Mouse (Mus musculus) embryonic facial prominence, embryonic 14.5 days (tissue): ENCODE measurements at regions not wholly inside any gene's neighbourhood (a gene's known extent, or its start where the extent isn't known, plus 50 kb on each side); places are given as distances from the start of the nearest gene placed in this dataset.
A peak's percentile ranks its signal among the peaks of the same experiment; 100 is the strongest.

Source experiments
- ATAC-seq: fragments of 200-750 bp; cut with Nextera tagmentation; 2 replicates; pipeline ENCODE4 v1.8.0; 2017; ENCODE audit warnings: low read depth, moderate number of reproducible peaks, moderate TSS enrichment
- DNase-seq: peaks from one replicate; pipeline ENCODE4 v3.0.0-alpha.2; 2015; ENCODE audit warnings: low spot score
- H3K27ac ChIP-seq: fragments of 300-500 bp; sonication (generic); replicated peaks from 2 replicates; pipeline ENCODE4 v1.5.1; 2014; ENCODE audit warnings: low read depth, mild to moderate bottlenecking, low read length, moderate library complexity
- H3K27me3 ChIP-seq: fragments of 300-500 bp; sonication (generic); replicated peaks from 2 replicates; pipeline ENCODE4 v1.6.1; 2014; ENCODE audit warnings: low read length; ENCODE audit not compliant: control insufficient read depth, insufficient read depth
- H3K36me3 ChIP-seq: fragments of 300-500 bp; sonication (generic); 2 replicates; pipeline ENCODE4 v1.6.1; 2014; ENCODE audit warnings: low read length, mixed read lengths; ENCODE audit not compliant: control insufficient read depth, insufficient read depth
- H3K4me1 ChIP-seq: fragments of 300-500 bp; sonication (generic); 2 replicates; pipeline ENCODE4 v1.6.1; 2014; ENCODE audit warnings: antibody characterized with exemption, low read length; ENCODE audit not compliant: control insufficient read depth, insufficient read depth
- H3K4me2 ChIP-seq: fragments of 300-500 bp; sonication (generic); 2 replicates; pipeline ENCODE4 v1.6.1; 2014; ENCODE audit warnings: low read depth, mild to moderate bottlenecking, low read length, moderate library complexity, mixed read lengths
- H3K4me3 ChIP-seq: fragments of 300-500 bp; sonication (generic); 2 replicates; pipeline ENCODE4 v1.5.1; 2014; ENCODE audit warnings: low read depth, mild to moderate bottlenecking, low read length
- H3K9ac ChIP-seq: fragments of 300-500 bp; sonication (generic); 2 replicates; pipeline ENCODE4 v1.6.1; 2014; ENCODE audit warnings: low read depth, mild to moderate bottlenecking, low read length, moderate library complexity, mixed read lengths
- H3K9me3 ChIP-seq: fragments of 300-500 bp; sonication (generic); 2 replicates; pipeline ENCODE4 v1.6.1; 2016; ENCODE audit warnings: low read length; ENCODE audit not compliant: control insufficient read depth
- WGBS: fragments of 180-500 bp; shearing (Covaris S2); extraction: QIAGEN DNeasy Blood & Tissue Kit; methylation state at CpG from one replicate; pipeline ENCODE4 v1.1.7; 2014; 5-methylcytosine and 5-hydroxymethylcytosine counted together

- Histone ChIP-seq H3K4me3 (no peak overlapping the region), H3K36me3 (no peaks in the 10 kb centered on the region), H3K27ac (no peak overlapping the region), H3K4me2 (no peak overlapping the region), H3K4me1 (no peaks in the 10 kb centered on the region), H3K9me3 (no peaks in the 10 kb centered on the region), H3K9ac (no peak overlapping the region), H3K27me3 (no peaks in the 10 kb centered on the region)
- 45% methylated on average over 2 of the region's 2 CpGs for WGBS
- DNase-seq (peak; percentile 7), ATAC-seq (no peak)
Observed at GRCm38 (mm10) chr7:63020042-63020441, 192.3 kb downstream of the Chrna7 start.

GRCm38 (mm10) chr7:63018859-63019575 is 193.4 kb downstream of the Chrna7 start:
- Histone ChIP-seq H3K4me3 (no peak overlapping the region), H3K4me2 (no peak overlapping the region), H3K27me3 (no peaks in the 10 kb centered on the region), H3K36me3 (no peaks in the 10 kb centered on the region), H3K9ac (no peak overlapping the region), H3K27ac (no peak overlapping the region), H3K9me3 (no peaks in the 10 kb centered on the region), H3K4me1 (no peaks in the 10 kb centered on the region)
- ATAC-seq = no peak
- DNase-seq = peak; percentile 18
- 35% methylated on average over 2 of the region's 2 CpGs for WGBS

GRCm38 (mm10) chr7:62981109-62981508 is 157.6 kb upstream of the A26c2 start:
- H3K4me2 ChIP-seq = no peak overlapping the region
- no peaks in the 10 kb centered on the region for H3K36me3 ChIP-seq
- WGBS = 9% methylated on average over 7 of the region's 7 CpGs
- no peaks in the 10 kb centered on the region for H3K27me3 ChIP-seq
- no peak overlapping the region for H3K27ac ChIP-seq
- no peak overlapping the region for H3K4me3 ChIP-seq
- DNase-seq (no peak), ATAC-seq (no peak; the same call in 1 of the 2 replicates)
- no peaks in the 10 kb centered on the region for H3K4me1 ChIP-seq
- H3K9ac ChIP-seq = no peak overlapping the region
- H3K9me3 ChIP-seq = no peaks in the 10 kb centered on the region
